In genomic region chr9:25481344-25482095, GRCm38 (mm10) we compare ENCODE assay signal across 8 mouse cellular contexts. TPM values are rescaled to one million over a fixed set of nuclear protein-coding genes. Genes with fewer than 3 reads are reported as not detected.
DNase-seq lines count a peak whose midpoint lies in the region; ATAC-seq and TF ChIP-seq lines count a peak whose summit lies in the region.

Gene Eepd1, plus strand, starts transcription at chr9:25481547.

- peaks cover 33% of the 10 kb centered on the region for H3K27me3 ChIP-seq in E14TG2a.4 (ENCODE audit: insufficient read depth, low read length)
- 0 out of 2 replicates have a peak, but pooled peaks cover 6% of the 10 kb centered on the region for H3K27me3 ChIP-seq in forebrain, embryonic 13.5 days
- H3K27me3 ChIP-seq in liver, postnatal 0 days (ENCODE audit: insufficient read depth, low read length): no peaks in the 10 kb centered on the region
- H3K27me3 ChIP-seq in neural tube, embryonic 14.5 days (ENCODE audit: control insufficient read depth, insufficient read depth, low read length): no peaks in the 10 kb centered on the region

- peak; percentile 80 for DNase-seq in c-Kit-positive CD71-positive TER-119-positive erythroid progenitor cells, embryonic 14.5 days (ENCODE audit: low spot score)
- peak; percentile 97 for DNase-seq in heart, postnatal 10 days
- DNase-seq in large intestine, adult 2 months (ENCODE audit: low read depth, low spot score): peak; percentile 71
- peak; percentile 96 for DNase-seq in liver, postnatal 0 days
- peak; percentile 99 for DNase-seq in testis, postnatal 10 days (ENCODE audit: low spot score)

- no peaks in the 10 kb centered on the region for H3K9me3 ChIP-seq in E14TG2a.4 (ENCODE audit: low read length)
- no peaks in the 10 kb centered on the region for H3K9me3 ChIP-seq in forebrain, embryonic 13.5 days (replicated peaks)
- H3K9me3 ChIP-seq in liver, postnatal 0 days (ENCODE audit: low read length): no peaks in the 10 kb centered on the region
- H3K9me3 ChIP-seq in neural tube, embryonic 14.5 days (ENCODE audit: control insufficient read depth, low read length): no peaks in the 10 kb centered on the region

- TF ChIP-seq EP300 in liver, postnatal 0 days (IDR thresholded peaks at IDR 0.05; ENCODE audit: low read depth): no peak

- H3K4me1 ChIP-seq in E14TG2a.4 (replicated peaks; ENCODE audit: low read depth, low read length): peaks cover 22% of the 10 kb centered on the region
- H3K4me1 ChIP-seq in forebrain, embryonic 13.5 days: peaks cover 38% of the 10 kb centered on the region
- peaks cover 45% of the 10 kb centered on the region for H3K4me1 ChIP-seq in liver, postnatal 0 days (ENCODE audit: insufficient read depth)
- 0 out of 2 replicates have a peak, but pooled peaks cover 9% of the 10 kb centered on the region for H3K4me1 ChIP-seq in neural tube, embryonic 14.5 days (ENCODE audit: control insufficient read depth, insufficient read depth, low read length)

- H3K27ac ChIP-seq in forebrain, embryonic 13.5 days: 0 out of 2 replicates have a peak within 1 kb of the TSS, but pooled peaks have one; percentile 40
- H3K27ac ChIP-seq in liver, postnatal 0 days (ENCODE audit: low read depth): peak within 1 kb of the TSS; percentile 91
- H3K27ac ChIP-seq in neural tube, embryonic 14.5 days (ENCODE audit: low read depth, low read length): peak within 1 kb of the TSS; percentile 55; the same call in 1 of the 2 replicates

- H3K9ac ChIP-seq in forebrain, embryonic 13.5 days: peak within 1 kb of the TSS; percentile 72
- peak within 1 kb of the TSS; percentile 75 for H3K9ac ChIP-seq in liver, postnatal 0 days (replicated peaks)
- peak within 1 kb of the TSS; percentile 59 for H3K9ac ChIP-seq in neural tube, embryonic 14.5 days (replicated peaks; ENCODE audit: low read depth, low read length)

- TF ChIP-seq CTCF in E14TG2a.4 (conservative IDR thresholded peaks at IDR 0.05; ENCODE audit: low read length): no peak
- no peak for TF ChIP-seq CTCF in liver, postnatal 0 days (IDR thresholded peaks at IDR 0.05; ENCODE audit: low read depth)

- intact Hi-C loops in heart, postnatal 10 days (cut with DNase I): loop anchor here (2.0 to 5.0 kb wide), 3 partner anchors 91 to 329 kb away; partner anchors contain the start of gene Herpud2

- no peaks in the 10 kb centered on the region for H3K36me3 ChIP-seq in E14TG2a.4 (ENCODE audit: insufficient read depth, low read length)
- no peaks in the 10 kb centered on the region for H3K36me3 ChIP-seq in forebrain, embryonic 13.5 days (ENCODE audit: poor library complexity, severe bottlenecking)
- H3K36me3 ChIP-seq in liver, postnatal 0 days (replicated peaks; ENCODE audit: insufficient read depth, low read length): no peaks in the 10 kb centered on the region
- no peaks in the 10 kb centered on the region for H3K36me3 ChIP-seq in neural tube, embryonic 14.5 days (ENCODE audit: control insufficient read depth, insufficient read depth, low read length)

- H3K4me3 ChIP-seq in E14TG2a.4 (replicated peaks; ENCODE audit: low read length): peak within 1 kb of the TSS; percentile 90
- peak within 1 kb of the TSS; percentile 55 for H3K4me3 ChIP-seq in forebrain, embryonic 13.5 days
- H3K4me3 ChIP-seq in liver, postnatal 0 days (ENCODE audit: low read depth, low read length): peak within 1 kb of the TSS; percentile 57
- H3K4me3 ChIP-seq in neural tube, embryonic 14.5 days (ENCODE audit: low read depth, low read length): peak within 1 kb of the TSS; percentile 53

- peak within 1 kb of the TSS; percentile 74 for H3K4me2 ChIP-seq in forebrain, embryonic 13.5 days
- H3K4me2 ChIP-seq in liver, postnatal 0 days (ENCODE audit: low read depth, low read length): peak within 1 kb of the TSS; percentile 81
- H3K4me2 ChIP-seq in neural tube, embryonic 14.5 days (ENCODE audit: low read depth, low read length): peak within 1 kb of the TSS; percentile 57

- WGBS in forebrain, embryonic 13.5 days: under 1% methylated on average over 73 of the region's 75 CpGs
- WGBS in large intestine, adult 2 months: 1% methylated on average over 75 of the region's 75 CpGs
- 3% methylated on average over 75 of the region's 75 CpGs for WGBS in liver, postnatal 0 days (ENCODE audit: insufficient replicate concordance)
- WGBS in neural tube, embryonic 14.5 days: under 1% methylated on average over 75 of the region's 75 CpGs

- peak; percentile 97 for ATAC-seq in forebrain, embryonic 13.5 days
- peak; percentile 94 for ATAC-seq in liver, postnatal 0 days
- peak; percentile 98 for ATAC-seq in neural tube, embryonic 14.5 days (ENCODE audit: low read depth)

RNA-seq across cellular contexts. Expression of gene Eepd1, which starts in this region (rescaled TPM):
- 8.1 and 8.9 TPM in 2 replicates for polyA plus RNA-seq in forebrain, embryonic 13.5 days (2015; fragmentation: Nextera tagmentation; extraction: Ambion mirVana)
- 10 to 100 TPM; 21.3 to 27.3 TPM for total RNA-seq in heart, postnatal 10 days (2021)
- polyA plus RNA-seq in large intestine, adult 2 months (2012; rRNA removed): 7.1 and 20.7 TPM in 2 replicates
- polyA plus RNA-seq in liver, postnatal 0 days (2015; fragmentation: Nextera tagmentation; extraction: Ambion mirVana): 7.6 and 7.8 TPM in 2 replicates
- polyA plus RNA-seq in neural tube, embryonic 14.5 days (2014; fragmentation: Nextera tagmentation; extraction: Ambion mirVana): 11.0 and 19.3 TPM in 2 replicates

Comparison
In these comparisons a context has a peak if more than half of its experiments do, and no peak if none do; other contexts are left out.
1. Peak in every context shown above with its lines: DNase-seq, ATAC-seq, H3K4me3 ChIP-seq and H3K27ac ChIP-seq.
2. H3K27ac ChIP-seq: peak in every context shown above with its lines; median percentile 91 in liver, postnatal 0 days; 55 in neural tube, embryonic 14.5 days; 40 in forebrain, embryonic 13.5 days.